Mouse (Mus musculus) MEL (cell line): Measurements from ENCODE around the gene Tmx1. TPM values are rescaled to one million over a fixed set of nuclear protein-coding genes. Genes with fewer than 3 reads are reported as not detected.
A peak's percentile ranks its signal among the peaks of the same experiment; 100 is the strongest.

Source experiments
- DNase-seq: peaks from one replicate; pipeline ENCODE4 v3.0.0; 2011; ENCODE audit warnings: low read depth, low spot score
- H3K27ac ChIP-seq: 2 replicates; pipeline ENCODE4 v1.5.1; 2012; ENCODE audit warnings: low read depth, mild to moderate bottlenecking, control low read depth, low read length, moderate library complexity; ENCODE audit not compliant: control insufficient read depth
- H3K27me3 ChIP-seq, 2 experiments: fragments of 150-350 bp in 1 of 2; sonication (generic) in 1 of 2; 2 replicates each; pipeline ENCODE4 v1.6.1; 2012; ENCODE audit warnings: low read length in 2 of 2, mild to moderate bottlenecking in 2 of 2, improper control_type of control experiment in 1 of 2, moderate library complexity in 1 of 2; ENCODE audit not compliant: insufficient read depth in 2 of 2, control insufficient read depth in 1 of 2
- H3K36me3 ChIP-seq, 2 experiments: 2 replicates each; pipeline ENCODE4 v1.6.1; 2012 to 2014; ENCODE audit warnings: low read length in 2 of 2, improper control_type of control experiment in 1 of 2, inconsistent platforms in 1 of 2, mild to moderate bottlenecking in 1 of 2; ENCODE audit not compliant: insufficient read depth in 2 of 2, control insufficient read depth in 1 of 2
- H3K4me1 ChIP-seq, 2 experiments: fragments of 150-350 bp in 1 of 2; sonication (generic) in 1 of 2; 2 replicates each; pipeline ENCODE4 v1.6.1; 2012; ENCODE audit warnings: low read length in 2 of 2, improper control_type of control experiment in 1 of 2, mild to moderate bottlenecking in 1 of 2; ENCODE audit not compliant: insufficient read depth in 2 of 2, control insufficient read depth in 1 of 2
- H3K4me3 ChIP-seq, 2 experiments: fragments of 150-350 bp in 1 of 2; sonication (generic) in 1 of 2; 2 replicates each; pipeline ENCODE4 v1.5.1; 2012; ENCODE audit warnings: low read depth in 2 of 2, low read length in 2 of 2, mild to moderate bottlenecking in 2 of 2, moderate library complexity in 2 of 2, control low read depth in 1 of 2, improper control_type of control experiment in 1 of 2; ENCODE audit not compliant: control insufficient read depth in 1 of 2, insufficient read depth in 1 of 2
- H3K79me2 ChIP-seq: 2 replicates; pipeline ENCODE4 v1.6.1; 2012; ENCODE audit warnings: mild to moderate bottlenecking, low read length, moderate library complexity; ENCODE audit not compliant: control insufficient read depth, poor library complexity, insufficient read depth
- H3K9ac ChIP-seq: 2 replicates; pipeline ENCODE4 v1.6.1; 2012; ENCODE audit warnings: low read depth, mild to moderate bottlenecking, control low read depth, low read length, moderate library complexity; ENCODE audit not compliant: control insufficient read depth, poor library complexity, severe bottlenecking
- H3K9me3 ChIP-seq: fragments of 150-350 bp; sonication (generic); replicated peaks from 2 replicates; pipeline ENCODE4 v1.6.1; 2012; ENCODE audit warnings: mild to moderate bottlenecking, low read length, improper control_type of control experiment, moderate library complexity; ENCODE audit not compliant: insufficient read depth
- CTCF ChIP-seq, 3 experiments: IDR thresholded peaks in 2 of 3; conservative IDR thresholded peaks in 1 of 3; 2 replicates each; pipeline ENCODE4 v1.5.1; 2011 to 2012; ENCODE audit warnings: low read length in 3 of 3, low read depth in 2 of 3, mild to moderate bottlenecking in 2 of 3, improper control_type of control experiment in 1 of 3, inconsistent platforms in 1 of 3, mixed read lengths in 1 of 3, moderate library complexity in 1 of 3; ENCODE audit not compliant: control insufficient read depth in 1 of 3, insufficient read depth in 1 of 3, poor library complexity in 1 of 3, severe bottlenecking in 1 of 3
- MYC ChIP-seq: IDR thresholded peaks from 2 replicates; pipeline ENCODE4 v1.6.1; 2011; ENCODE audit warnings: low read depth, mild to moderate bottlenecking, low read length, improper control_type of control experiment, moderate library complexity
- RAD21 ChIP-seq: IDR thresholded peaks from 2 replicates; pipeline ENCODE4 v1.6.1; 2011; ENCODE audit warnings: mild to moderate bottlenecking, low read depth, low read length, improper control_type of control experiment
- SMC3 ChIP-seq: IDR thresholded peaks from 2 replicates; pipeline ENCODE4 v1.6.1; 2011; ENCODE audit warnings: low read depth, low read length, improper control_type of control experiment
- polyA plus RNA-seq, 2 experiments: library from polyadenylated mRNA; stranded (reverse) in 1 of 2; unstranded in 1 of 2; fragments of >175 nt in 1 of 2; fragments of >200 nt in 1 of 2; gene quantifications; 2 replicates each; pipeline versions ENCODE4 v1.2.1 to v1.2.4; 2012; ENCODE audit warnings: low replicate concordance in 2 of 2, low read depth in 1 of 2; ENCODE audit not compliant: insufficient read length in 2 of 2, insufficient read depth in 1 of 2, missing spikeins in 1 of 2
- total RNA-seq: library from RNA; depleted of rRNA; stranded (reverse); fragments of 300-350 nt; gene quantifications from 2 replicates; pipeline ENCODE4 v1.2.3, GENCODE M21; 2012; rRNA removed

The Tmx1 gene
- total and polyA plus RNA-seq, 3 experiments: 51.9 to 71.6 TPM; not detected in 1

- H3K27ac ChIP-seq: no peak overlapping the region
- peak; percentile 7 for DNase-seq
- no peaks in the 10 kb centered on the region for H3K36me3 ChIP-seq
- peaks cover 2 to 6% of the 10 kb centered on the region in 2 experiments; a peak in 3 of 4 replicates for H3K27me3 ChIP-seq
- no peak overlapping the region for H3K9ac ChIP-seq
- TF ChIP-seq SMC3: 0 out of 2 replicates have a peak, but pooled peaks have one; percentile 9
- TF ChIP-seq CTCF (IDR thresholded peaks at IDR 0.05 in 2 of 3, conservative IDR thresholded peaks at IDR 0.05 in 1 of 3; ENCODE audit: control insufficient read depth in 1 of 3, insufficient read depth in 1 of 3, low read depth in 2 of 3, low read length in 3 of 3, poor library complexity in 1 of 3, severe bottlenecking in 1 of 3): peak in 2 of 3 experiments; percentile 22 to 35; a peak in 3 of 6 replicates
- TF ChIP-seq RAD21: peak; percentile 7; the same call in 1 of the 2 replicates
- no peak for TF ChIP-seq MYC
- no peaks in the 10 kb centered on the region for H3K79me2 ChIP-seq
- no peaks in the 10 kb centered on the region for H3K4me1 ChIP-seq
- H3K4me3 ChIP-seq: no peak overlapping the region
- no peaks in the 10 kb centered on the region for H3K9me3 ChIP-seq
These were observed 59.5 kb downstream of the Tmx1 start for GRCm38 (mm10) chr12:70512431-70512830.

Other genes starting within 250 kb of the Tmx1 start
- 13.9 and 17.2 TPM in 2 replicates for gene Pygl, start 221.6 kb upstream of the Tmx1 start, total RNA-seq
- gene Pygl, start 221.6 kb upstream of the Tmx1 start, polyA plus RNA-seq: 10 to 100 TPM in 1 of 2 experiments, not detected in 1; 26.9 TPM
- not detected in 2 replicates for gene Trim9, start 105.5 kb upstream of the Tmx1 start, total RNA-seq
- gene Trim9, start 105.5 kb upstream of the Tmx1 start, polyA plus RNA-seq: not detected